Mouse (Mus musculus): ENCODE data around the gene Tmem101.

DNA sequence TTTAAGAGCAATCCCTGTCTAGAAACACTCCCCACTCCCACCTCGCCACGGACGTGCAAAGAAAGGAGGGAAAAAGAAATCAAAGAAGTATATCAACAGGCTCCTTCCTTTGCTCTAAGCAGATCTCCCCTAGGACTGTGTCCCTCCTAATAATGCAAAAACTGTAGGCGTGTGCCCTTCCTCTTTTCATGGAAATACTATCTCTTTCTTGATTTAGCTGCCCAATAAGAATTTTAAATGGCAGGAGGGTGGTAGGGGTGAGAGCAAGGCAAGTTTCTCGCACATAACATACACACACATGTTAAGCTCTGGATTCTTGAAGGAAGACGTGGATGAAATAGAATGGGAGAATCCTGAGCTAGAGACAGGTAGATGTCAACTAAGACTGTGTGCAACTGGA is 32.8 kb upstream of the Tmem101 start:
- TF ChIP-seq CTCF (IDR thresholded peaks at IDR 0.05; ENCODE audit: control insufficient read depth, insufficient read depth, insufficient replicate concordance, low read depth, low read length), result no peak
- no peak for TF ChIP-seq POLR2A (IDR thresholded peaks at IDR 0.05; ENCODE audit: control insufficient read depth, low read depth, low read length)

Data from testis, adult 2 months (tissue).